Mouse (Mus musculus) left cerebral cortex, adult 9 months (tissue): Measurements from ENCODE around the gene Abcg1.

Source experiments
- DNase-seq, 2 experiments: peaks; one replicate each; pipeline ENCODE4 v3.0.0; 2022; ENCODE audit warnings: low spot score in 2 of 2

Abcg1 gene

GRCm38 (mm10) chr17:31040421-31040820 lies 17.1 kb upstream of the Abcg1 start:
- DNase-seq: no peak

- no peak for DNase-seq
Observed at GRCm38 (mm10) chr17:31042751-31043150, 14.7 kb upstream of the Abcg1 start.

GRCm38 (mm10) chr17:31057891-31058744 lies 643 bp downstream of the Abcg1 start:
- no peak for DNase-seq

- peak; percentile 72 to 86 for DNase-seq
Observed at GRCm38 (mm10) chr17:31058745-31059085, 1.2 kb downstream of the Abcg1 start.

GRCm38 (mm10) chr17:31060196-31060587 lies 2.7 kb downstream of the Abcg1 start:
- no peak for DNase-seq

GRCm38 (mm10) chr17:31060588-31061345 lies 3.3 kb downstream of the Abcg1 start:
- no peak for DNase-seq

GRCm38 (mm10) chr17:31061346-31062095 lies 4.0 kb downstream of the Abcg1 start:
- no peak for DNase-seq

GRCm38 (mm10) chr17:31066058-31066457 lies 8.6 kb downstream of the Abcg1 start:
- no peak for DNase-seq

GRCm38 (mm10) chr17:31067051-31067450 lies 9.6 kb downstream of the Abcg1 start:
- DNase-seq: peak in 1 of 2 experiments; percentile 48

- DNase-seq: no peak
Observed at GRCm38 (mm10) chr17:31069121-31069520, 11.6 kb downstream of the Abcg1 start.

- no peak for DNase-seq
Observed at GRCm38 (mm10) chr17:31069845-31070244, 12.4 kb downstream of the Abcg1 start.

GRCm38 (mm10) chr17:31070403-31071185 lies 13.1 kb downstream of the Abcg1 start:
- DNase-seq: no peak

- no peak for DNase-seq
Observed at GRCm38 (mm10) chr17:31071421-31072301, 14.2 kb downstream of the Abcg1 start.

GRCm38 (mm10) chr17:31072872-31073271 lies 15.4 kb downstream of the Abcg1 start:
- DNase-seq: no peak

GRCm38 (mm10) chr17:31073273-31074052 lies 16.0 kb downstream of the Abcg1 start:
- DNase-seq: peak; percentile 82

- no peak for DNase-seq
Observed at GRCm38 (mm10) chr17:31074053-31074590, 16.6 kb downstream of the Abcg1 start.

GRCm38 (mm10) chr17:31074666-31075065 lies 17.2 kb downstream of the Abcg1 start:
- no peak for DNase-seq

- DNase-seq: no peak
Observed at GRCm38 (mm10) chr17:31075471-31075870, 18.0 kb downstream of the Abcg1 start.

- no peak for DNase-seq
Observed at GRCm38 (mm10) chr17:31077561-31077960, 20.1 kb downstream of the Abcg1 start.
